Mouse (Mus musculus) small intestine, adult 2 months (tissue): ENCODE results near the gene Sdhb.

Experiments
- CTCF ChIP-seq: fragments of 200-500 bp; IDR thresholded peaks from 2 replicates; pipeline ENCODE4 v1.5.1; 2012; ENCODE audit warnings: low read depth, mild to moderate bottlenecking, control low read depth, inconsistent platforms, low read length, moderate library complexity, mixed read lengths; ENCODE audit not compliant: insufficient replicate concordance, insufficient read length; ENCODE audit errors: extremely low read depth
- POLR2A ChIP-seq: fragments of 200-500 bp; IDR thresholded peaks from 2 replicates; pipeline ENCODE4 v1.6.1; 2012; ENCODE audit warnings: low read depth, mild to moderate bottlenecking, control low read depth, inconsistent platforms, low read length, moderate library complexity

- TF ChIP-seq CTCF (no peak), POLR2A (no peak)
Measured at GRCm38 (mm10) chr4:141012558-141012957, 51.6 kb downstream of the Sdhb start.
